ENCODE assay signal across 7 mouse cellular contexts in the genomic region with DNA sequence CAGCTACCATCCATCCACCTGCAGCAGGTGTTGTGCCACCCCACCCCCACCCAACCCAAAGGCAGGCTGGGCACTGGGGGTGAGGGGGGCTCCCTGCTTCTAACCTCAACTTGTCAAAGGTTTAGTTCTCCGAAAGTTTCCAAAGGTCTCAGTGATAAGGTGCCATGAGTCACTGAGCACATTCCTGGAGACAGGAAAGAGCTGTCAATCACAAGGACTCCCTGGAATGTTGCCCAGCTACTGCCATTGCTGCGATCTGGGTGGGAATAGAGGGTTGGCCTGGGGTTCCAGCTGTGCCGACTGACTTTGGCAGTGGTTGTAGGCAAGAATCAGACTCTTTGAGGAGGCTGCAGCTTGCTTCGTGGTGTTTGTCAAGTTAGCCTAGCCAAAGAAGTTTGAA. TPM values are rescaled to one million over a fixed set of nuclear protein-coding genes. Genes with fewer than 3 reads are reported as not detected.
DNase-seq lines count a peak whose midpoint lies in the region; ATAC-seq lines count a peak whose summit lies in the region.

No protein-coding gene starts in this region.

- H3K4me3 ChIP-seq in heart, embryonic 14.5 days (ENCODE audit: control insufficient read depth in 1 of 2, insufficient read depth in 1 of 2, low read depth in 1 of 2, low read length in 2 of 2), result peak overlapping the region; percentile 87 to 89
- peak overlapping the region; percentile 86 for H3K4me3 ChIP-seq in midbrain, embryonic 13.5 days (replicated peaks)

- no peaks in the 10 kb centered on the region for H3K9me3 ChIP-seq in heart, embryonic 14.5 days (ENCODE audit: control insufficient read depth, low read length)
- H3K9me3 ChIP-seq in midbrain, embryonic 13.5 days, result no peaks in the 10 kb centered on the region

- peak overlapping the region; percentile 94 for H3K4me2 ChIP-seq in heart, embryonic 14.5 days (ENCODE audit: low read length)
- peak overlapping the region; percentile 86 for H3K4me2 ChIP-seq in midbrain, embryonic 13.5 days (replicated peaks)

- H3K9ac ChIP-seq in heart, embryonic 14.5 days (ENCODE audit: low read length), result peak overlapping the region; percentile 91
- H3K9ac ChIP-seq in midbrain, embryonic 13.5 days (replicated peaks), result no peak overlapping the region

- 12% methylated on average over 4 of the region's 4 CpGs for WGBS in heart, embryonic 14.5 days
- 58% methylated on average over 4 of the region's 4 CpGs for WGBS in midbrain, embryonic 13.5 days

- 0 out of 2 replicates have a peak, but pooled peaks cover 7% of the 10 kb centered on the region for H3K36me3 ChIP-seq in heart, embryonic 14.5 days (ENCODE audit: control insufficient read depth, insufficient read depth, low read length)
- H3K36me3 ChIP-seq in midbrain, embryonic 13.5 days, result peaks cover 14% of the 10 kb centered on the region

- H3K27me3 ChIP-seq in heart, embryonic 14.5 days (ENCODE audit: control insufficient read depth, insufficient read depth, low read length), result no peaks in the 10 kb centered on the region
- no peaks in the 10 kb centered on the region for H3K27me3 ChIP-seq in midbrain, embryonic 13.5 days

- peak; percentile 67 for DNase-seq in Muller cell, postnatal 12 days (ENCODE audit: inconsistent ontology term)
- peak; percentile 74 for DNase-seq in adrenal gland, postnatal 25 days
- DNase-seq in kidney, postnatal 25 days, result peak; percentile 84 to 88
- DNase-seq in frontal cortex, postnatal 10 days (ENCODE audit: low spot score in 2 of 2), result no peak
- DNase-seq in layer of hippocampus, postnatal 10 days (ENCODE audit: low spot score in 2 of 2), result no peak

- H3K27ac ChIP-seq in heart, embryonic 14.5 days (replicated peaks in 1 of 2; ENCODE audit: control insufficient read depth in 1 of 2, insufficient read depth in 1 of 2, low read depth in 2 of 2, low read length in 2 of 2), result peak overlapping the region; percentile 72 to 91
- H3K27ac ChIP-seq in midbrain, embryonic 13.5 days, result no peak overlapping the region

- no peak for ATAC-seq in heart, embryonic 14.5 days (ENCODE audit: insufficient number of reproducible peaks, insufficient read depth, low FRiP score, low read depth)
- ATAC-seq in midbrain, embryonic 13.5 days, result no peak

- peaks cover 39 to 48% of the 10 kb centered on the region in 2 experiments for H3K4me1 ChIP-seq in heart, embryonic 14.5 days (ENCODE audit: control insufficient read depth in 2 of 2, insufficient read depth in 2 of 2, low read length in 2 of 2)
- H3K4me1 ChIP-seq in midbrain, embryonic 13.5 days (replicated peaks), result peaks cover 64% of the 10 kb centered on the region

RNA-seq across cellular contexts. Expression of a gene that starts 2.7 kb away (rescaled TPM):
- total RNA-seq in adrenal gland, postnatal 25 days (2021), result 598 and 906 TPM in 2 replicates
- polyA plus RNA-seq in heart, embryonic 14.5 days (2014; fragmentation: Nextera tagmentation; extraction: Ambion mirVana), result 64.2 and 66.8 TPM in 2 replicates
- polyA plus RNA-seq in midbrain, embryonic 13.5 days (2015; fragmentation: Nextera tagmentation; extraction: Ambion mirVana), result 84.4 and 89.8 TPM in 2 replicates
- 100 to 1,000 TPM; 177 to 193 TPM for total RNA-seq in layer of hippocampus, postnatal 10 days (2021)

Comparison
In these comparisons a context has a peak if more than half of its experiments do, and no peak if none do; other contexts are left out.
1. DNase-seq: peak in Muller cell, postnatal 12 days (single experiment), adrenal gland, postnatal 25 days (single experiment) and kidney, postnatal 25 days (2 of 2); none in frontal cortex, postnatal 10 days (0 of 2) and layer of hippocampus, postnatal 10 days (0 of 2).